Mouse (Mus musculus) left cerebral cortex, postnatal 4 days (tissue): ENCODE data around the gene Gzmg. TPM values are rescaled to one million over a fixed set of nuclear protein-coding genes. Genes with fewer than 3 reads are reported as not detected.

Experiments used
- total RNA-seq, 2 experiments: library from RNA; stranded (reverse); gene quantifications; 2 replicates each; pipeline ENCODE4 v1.2.3; 2021

Gene Gzmg
- total RNA-seq, 2 experiments from 2014 or later, result not detected

Other genes starting within 250 kb of the Gzmg start
- 10 to 100 TPM in 1 of 2 experiments, 1 to 10 TPM in 1; 9.8 to 12.4 TPM for gene Cma1, start 214.9 kb downstream of the Gzmg start, total RNA-seq
- gene Cma2, start 208.6 kb downstream of the Gzmg start, total RNA-seq, result not detected
- gene Mcpt1, start 141.6 kb downstream of the Gzmg start, total RNA-seq, result not detected
- not detected for gene Mcpt9, start 129.1 kb downstream of the Gzmg start, total RNA-seq
- gene Mcpt2, start 117.5 kb downstream of the Gzmg start, total RNA-seq, result not detected
- 1 to 10 TPM; 3.1 to 4.8 TPM for gene Mcpt4, start 97.3 kb downstream of the Gzmg start, total RNA-seq
- gene Mcpt8, start 74.3 kb downstream of the Gzmg start, total RNA-seq, result not detected
- gene Ctsg, start 57.0 kb downstream of the Gzmg start, total RNA-seq, result under 1 TPM in 1 of 2 experiments, not detected in 1; 0.40 TPM
- gene Gzme, start 39.0 kb downstream of the Gzmg start, total RNA-seq, result not detected
- gene Gzmd, start 27.0 kb downstream of the Gzmg start, total RNA-seq, result not detected
- not detected for gene Gzmn, start 15.0 kb upstream of the Gzmg start, total RNA-seq
- not detected for gene Gzmf, start 51.8 kb upstream of the Gzmg start, total RNA-seq
- not detected for gene Gzmc, start 75.1 kb upstream of the Gzmg start, total RNA-seq
- not detected for gene Gzmb, start 102.7 kb upstream of the Gzmg start, total RNA-seq
- under 1 TPM; 0.28 to 0.30 TPM for gene Atp12a, start 205.5 kb upstream of the Gzmg start, total RNA-seq
- gene Rnf17, start 243.0 kb upstream of the Gzmg start, total RNA-seq, result 1 to 10 TPM; 1.0 to 1.5 TPM